Mouse (Mus musculus): ENCODE measurements at regions not wholly inside any gene's neighbourhood (a gene's known extent, or its start where the extent isn't known, plus 50 kb on each side); places are given as distances from the start of the nearest gene placed in this dataset.

DNA sequence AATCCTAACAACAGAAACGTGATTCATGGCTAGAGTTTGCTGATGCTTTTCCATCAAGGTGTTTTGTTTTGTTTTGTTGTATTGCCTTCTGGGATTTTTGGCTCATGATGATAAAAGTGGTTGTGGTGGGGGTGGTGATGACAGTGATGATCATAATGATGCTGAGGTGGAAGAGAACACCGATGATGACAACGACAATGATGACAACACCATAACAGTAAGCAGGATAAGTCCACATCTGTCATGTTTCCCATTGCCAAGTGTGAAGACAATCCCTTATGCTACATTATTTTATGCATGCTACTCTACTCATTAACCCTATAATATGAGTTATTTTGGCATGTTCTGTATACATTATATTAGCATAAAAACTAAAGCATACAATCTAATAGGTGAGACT lies 477.0 kb downstream of the Trhde start:
- WGBS = 65% methylated on average over 3 of the region's 3 CpGs
- Histone ChIP-seq H3K4me1 (replicated peaks; ENCODE audit: control insufficient read depth, insufficient read depth, low read length) (no peaks in the 10 kb centered on the region), H3K4me2 (ENCODE audit: low read length) (no peak overlapping the region), H3K4me3 (replicated peaks; ENCODE audit: low read length) (no peak overlapping the region), H3K9ac (replicated peaks; ENCODE audit: low read depth, low read length) (no peak overlapping the region), H3K27me3 (replicated peaks; ENCODE audit: control insufficient read depth, insufficient read depth, low read length) (no peaks in the 10 kb centered on the region), H3K9me3 (ENCODE audit: control insufficient read depth, low read length) (no peaks in the 10 kb centered on the region), H3K27ac (ENCODE audit: low read length) (no peak overlapping the region), H3K36me3 (ENCODE audit: control insufficient read depth, insufficient read depth) (no peaks in the 10 kb centered on the region)
- ATAC-seq = no peak

DNA sequence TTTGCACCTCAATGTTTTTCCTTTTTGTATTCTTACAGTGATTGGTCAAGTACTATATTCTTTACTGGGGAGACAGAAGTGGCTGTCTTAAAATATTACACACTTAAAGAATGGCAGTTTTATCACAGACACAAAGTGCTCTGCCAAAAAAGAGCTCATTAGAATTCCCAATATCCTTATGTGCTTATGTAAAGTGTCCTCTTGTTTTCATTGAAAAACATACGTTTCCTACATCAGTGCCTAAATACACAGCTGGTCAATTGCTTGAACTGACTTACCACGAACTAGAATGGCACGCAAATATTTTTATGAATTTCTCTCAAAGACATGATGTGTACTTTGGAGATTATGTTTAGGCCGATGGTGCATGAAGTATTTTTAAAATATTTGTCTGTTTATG lies 480.6 kb downstream of the Trhde start:
- Histone ChIP-seq H3K27me3 (replicated peaks; ENCODE audit: control insufficient read depth, insufficient read depth, low read length) (no peaks in the 10 kb centered on the region), H3K9ac (replicated peaks; ENCODE audit: low read depth, low read length) (no peak overlapping the region), H3K36me3 (ENCODE audit: control insufficient read depth, insufficient read depth) (no peaks in the 10 kb centered on the region), H3K9me3 (ENCODE audit: control insufficient read depth, low read length) (no peaks in the 10 kb centered on the region), H3K4me3 (replicated peaks; ENCODE audit: low read length) (no peak overlapping the region), H3K4me2 (ENCODE audit: low read length) (no peak overlapping the region), H3K27ac (ENCODE audit: low read length) (no peak overlapping the region), H3K4me1 (replicated peaks; ENCODE audit: control insufficient read depth, insufficient read depth, low read length) (no peaks in the 10 kb centered on the region)
- 63% methylated on average over 4 of the region's 4 CpGs for WGBS
- peak; percentile 64 for ATAC-seq

DNA sequence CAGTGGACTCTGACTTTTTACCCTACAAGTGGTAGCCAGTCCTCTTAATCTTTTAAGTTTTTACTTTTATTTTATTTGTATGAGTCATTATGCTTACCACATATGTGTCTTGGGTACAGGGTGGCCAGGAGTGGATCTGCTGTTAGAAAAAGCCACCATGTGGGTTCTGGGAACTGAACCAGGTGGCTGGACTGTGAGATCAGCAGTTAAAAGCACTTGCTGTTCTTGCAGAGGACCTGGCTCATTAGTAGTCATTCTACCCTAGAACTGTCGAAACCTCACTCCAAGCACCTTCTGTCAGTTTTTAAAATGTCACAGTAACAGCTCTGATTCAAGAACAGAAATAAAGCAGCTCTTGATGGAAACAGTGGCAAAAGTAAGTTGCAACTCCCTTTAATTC lies 483.6 kb downstream of the Trhde start:
- no peak overlapping the region for H3K4me3 ChIP-seq (replicated peaks; ENCODE audit: low read length)
- no peak overlapping the region for H3K4me2 ChIP-seq (ENCODE audit: low read length)
- H3K4me1 ChIP-seq (replicated peaks; ENCODE audit: control insufficient read depth, insufficient read depth, low read length) = no peaks in the 10 kb centered on the region
- H3K9ac ChIP-seq (replicated peaks; ENCODE audit: low read depth, low read length) = no peak overlapping the region
- H3K27me3 ChIP-seq (replicated peaks; ENCODE audit: control insufficient read depth, insufficient read depth, low read length) = no peaks in the 10 kb centered on the region
- no peak; the same call in 1 of the 2 replicates for ATAC-seq
- 56% methylated on average over 1 of the region's 1 CpGs for WGBS
- H3K27ac ChIP-seq (ENCODE audit: low read length) = no peak overlapping the region
- H3K36me3 ChIP-seq (ENCODE audit: control insufficient read depth, insufficient read depth) = no peaks in the 10 kb centered on the region
- no peaks in the 10 kb centered on the region for H3K9me3 ChIP-seq (ENCODE audit: control insufficient read depth, low read length)
